Mouse (Mus musculus) thymus, adult 2 months (tissue): Measurements from ENCODE around the gene Aldh4a1. TPM values are rescaled to one million over a fixed set of nuclear protein-coding genes. Genes with fewer than 3 reads are reported as not detected.

ENCODE experiments used
- DNase-seq: peaks from one replicate; pipeline ENCODE4 v3.0.0; 2021
- H3K27ac ChIP-seq: fragments of 200-500 bp; 2 replicates; pipeline ENCODE4 v1.5.1; 2012; ENCODE audit warnings: low read length, control low read depth; ENCODE audit not compliant: control insufficient read depth, insufficient read depth
- H3K27me3 ChIP-seq: fragments of 200-500 bp; 2 replicates; pipeline ENCODE4 v1.6.1; 2012; ENCODE audit warnings: mild to moderate bottlenecking, low read length, moderate library complexity, mixed read lengths; ENCODE audit not compliant: control insufficient read depth, insufficient read depth
- H3K36me3 ChIP-seq: fragments of 200-500 bp; 2 replicates; pipeline ENCODE4 v1.6.1; 2012; ENCODE audit warnings: mild to moderate bottlenecking, low read length, moderate library complexity; ENCODE audit not compliant: control insufficient read depth, insufficient read depth
- H3K4me1 ChIP-seq: fragments of 200-500 bp; replicated peaks from 2 replicates; pipeline ENCODE4 v1.6.1; 2012; ENCODE audit warnings: low read length; ENCODE audit not compliant: control insufficient read depth, insufficient read depth
- H3K4me3 ChIP-seq: fragments of 200-500 bp; 2 replicates; pipeline ENCODE4 v1.5.1; 2012; ENCODE audit warnings: mild to moderate bottlenecking, low read length, control low read depth, moderate library complexity; ENCODE audit not compliant: control insufficient read depth, insufficient read depth
- CTCF ChIP-seq: fragments of 200-500 bp; IDR thresholded peaks from 2 replicates; pipeline ENCODE4 v1.5.1; 2012; ENCODE audit warnings: mild to moderate bottlenecking, control low read depth, low read length, moderate library complexity, borderline replicate concordance; ENCODE audit not compliant: control insufficient read depth, poor library complexity, insufficient read depth; ENCODE audit errors: extremely low read depth
- POLR2A ChIP-seq: fragments of 200-500 bp; IDR thresholded peaks from 2 replicates; pipeline ENCODE4 v1.6.1; 2012; ENCODE audit warnings: mild to moderate bottlenecking, low read length, control low read depth, moderate library complexity; ENCODE audit not compliant: control insufficient read depth, poor library complexity, insufficient read depth; ENCODE audit errors: extremely low read depth
- WGBS: fragments of 180-500 bp; shearing (Covaris S2); methylation state at CpG from one replicate; pipeline ENCODE4 v1.1.7; 2018; 5-methylcytosine and 5-hydroxymethylcytosine counted together
- polyA plus RNA-seq: library from polyadenylated mRNA; depleted of rRNA; stranded (reverse); fragments of >200 nt; gene quantifications from 2 replicates; pipeline ENCODE4 v1.2.3, GENCODE M21; 2012

The Aldh4a1 gene
- polyA plus RNA-seq, 1 experiment: 69.2 TPM

DNA sequence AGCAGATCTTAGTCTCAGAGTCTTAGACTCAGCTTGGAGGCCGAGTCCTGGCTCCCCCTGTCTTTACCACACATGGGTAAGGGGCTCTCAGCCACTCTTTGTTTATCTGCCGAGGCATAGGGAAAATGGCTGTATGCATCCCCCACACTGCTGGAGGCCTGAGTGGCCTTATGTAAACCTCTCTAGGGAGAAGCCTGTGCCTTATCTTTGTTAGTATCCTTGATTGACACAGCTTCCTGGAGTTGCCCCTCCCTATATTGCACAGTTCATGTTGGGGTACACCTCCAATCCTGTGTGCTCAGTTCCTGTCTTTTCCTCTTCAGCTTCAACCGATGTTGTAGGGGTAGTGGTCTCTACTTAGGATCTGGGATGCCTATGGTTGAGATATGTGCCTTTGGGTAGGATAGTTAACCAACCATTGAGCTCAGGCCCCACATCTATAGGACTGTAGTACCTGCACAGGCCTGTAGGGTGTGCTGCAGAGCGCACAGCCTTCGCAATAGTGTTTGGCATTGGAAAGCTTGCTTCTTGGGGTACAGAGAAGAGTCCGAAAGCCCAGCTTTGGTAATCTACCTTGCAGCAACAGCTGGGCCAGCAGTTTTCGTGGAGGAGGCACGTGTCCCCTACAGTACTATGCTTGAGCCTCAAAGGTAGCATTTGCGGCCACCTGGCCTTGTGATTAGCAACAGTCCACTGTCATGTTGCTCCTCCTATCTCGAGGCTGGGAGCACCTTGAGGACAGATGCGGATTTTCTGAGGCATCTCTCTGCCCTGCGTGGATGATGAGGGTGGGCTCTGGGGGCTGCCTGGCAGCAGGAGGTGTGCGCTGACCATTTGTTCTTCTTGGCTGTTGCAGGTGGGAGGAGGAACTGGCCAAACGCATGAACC lies 20.1 kb upstream of the Aldh4a1 start, which contains the start of gene Gm21969:
Gene Gm21969, plus strand, starts transcription at position 830 of the 888 bp plus-strand sequence.
- Histone ChIP-seq H3K4me1 (peaks cover 61% of the 10 kb centered on the region), H3K36me3 (no peaks in the 10 kb centered on the region), H3K4me3 (no peak within 1 kb of the TSS), H3K27ac (no peak within 1 kb of the TSS), H3K27me3 (no peaks in the 10 kb centered on the region)
- DNase-seq: peak; percentile 79
- TF ChIP-seq CTCF (peak; percentile 53; the same call in 1 of the 2 replicates), POLR2A (no peak)
- WGBS: 57% methylated on average over 14 of the region's 14 CpGs

DNA sequence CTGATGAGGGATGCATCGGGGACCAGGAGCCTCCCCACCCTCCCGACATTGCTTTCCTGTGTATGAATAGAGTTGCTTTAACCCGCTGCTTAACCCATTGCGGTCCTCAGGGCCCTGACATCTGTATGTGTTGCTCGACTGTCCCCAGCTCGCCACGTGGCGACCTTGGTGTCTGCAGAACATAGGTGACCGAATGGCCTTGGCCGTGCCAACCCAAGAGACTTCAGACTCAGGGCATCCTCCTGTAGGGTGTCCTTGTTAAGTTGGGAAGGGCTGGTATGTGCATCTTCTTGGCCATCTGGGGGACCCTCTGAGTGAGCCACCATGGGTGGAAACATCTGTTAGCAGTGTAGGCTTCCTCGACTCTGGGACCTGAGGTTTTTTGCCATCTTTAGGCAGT lies 17.4 kb upstream of the Aldh4a1 start:
- DNase-seq: no peak
- Histone ChIP-seq H3K4me1 (peaks cover 45% of the 10 kb centered on the region), H3K27me3 (no peaks in the 10 kb centered on the region), H3K27ac (no peak overlapping the region), H3K36me3 (no peaks in the 10 kb centered on the region), H3K4me3 (no peak overlapping the region)
- WGBS: 80% methylated on average over 11 of the region's 11 CpGs
- TF ChIP-seq CTCF: no peak
- TF ChIP-seq POLR2A: no peak

DNA sequence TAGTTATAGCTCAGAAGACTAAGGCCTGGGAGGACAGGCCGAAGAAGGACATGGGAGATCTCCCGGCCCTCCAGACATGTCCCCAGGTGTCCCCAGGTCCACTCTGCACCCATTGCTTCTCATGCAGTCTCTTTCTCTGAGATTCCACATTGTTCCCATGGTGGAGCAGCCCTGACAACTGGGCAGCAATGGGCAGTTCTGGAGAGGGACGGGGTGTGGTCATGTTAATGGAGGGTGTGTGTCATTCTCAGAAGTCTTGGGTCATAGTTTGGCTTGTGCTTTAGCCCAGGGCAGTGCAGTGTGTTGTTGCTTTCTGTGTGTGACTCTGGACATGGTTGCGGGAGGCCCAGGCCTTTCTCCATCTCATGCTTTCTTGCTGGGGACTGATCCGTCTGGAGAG lies 15.9 kb upstream of the Aldh4a1 start:
- Histone ChIP-seq H3K27me3 (no peaks in the 10 kb centered on the region), H3K36me3 (no peaks in the 10 kb centered on the region), H3K4me1 (peaks cover 40% of the 10 kb centered on the region), H3K27ac (no peak overlapping the region), H3K4me3 (no peak overlapping the region)
- 94% methylated on average over 5 of the region's 5 CpGs for WGBS
- no peak for DNase-seq
- TF ChIP-seq CTCF (no peak), POLR2A (no peak)

DNA sequence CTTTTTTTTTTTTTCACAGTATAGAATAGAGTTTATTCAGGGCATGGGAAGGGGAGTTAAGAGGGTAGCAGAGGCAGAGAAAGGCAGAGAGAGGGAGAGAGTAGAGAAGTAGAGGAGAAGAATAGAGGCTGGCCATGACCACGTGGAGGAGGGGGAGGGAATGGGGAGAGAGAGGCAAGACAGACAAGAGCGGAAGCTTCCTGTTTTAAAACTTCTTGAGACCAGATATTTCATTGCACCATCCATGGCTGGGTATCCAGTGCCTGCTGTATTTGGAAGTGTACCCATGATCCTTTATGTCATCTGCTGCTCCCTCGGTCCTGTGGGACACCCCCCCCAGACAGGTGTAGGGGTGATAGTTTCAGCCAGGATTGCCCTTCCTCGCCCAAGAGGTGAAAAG lies 13.7 kb upstream of the Aldh4a1 start:
- 53% methylated on average over 4 of the region's 4 CpGs for WGBS
- TF ChIP-seq POLR2A: no peak
- H3K27me3 ChIP-seq: no peaks in the 10 kb centered on the region
- DNase-seq: no peak
- H3K4me3 ChIP-seq: no peak overlapping the region
- peaks cover 28% of the 10 kb centered on the region for H3K4me1 ChIP-seq
- H3K27ac ChIP-seq: no peak overlapping the region
- no peaks in the 10 kb centered on the region for H3K36me3 ChIP-seq

DNA sequence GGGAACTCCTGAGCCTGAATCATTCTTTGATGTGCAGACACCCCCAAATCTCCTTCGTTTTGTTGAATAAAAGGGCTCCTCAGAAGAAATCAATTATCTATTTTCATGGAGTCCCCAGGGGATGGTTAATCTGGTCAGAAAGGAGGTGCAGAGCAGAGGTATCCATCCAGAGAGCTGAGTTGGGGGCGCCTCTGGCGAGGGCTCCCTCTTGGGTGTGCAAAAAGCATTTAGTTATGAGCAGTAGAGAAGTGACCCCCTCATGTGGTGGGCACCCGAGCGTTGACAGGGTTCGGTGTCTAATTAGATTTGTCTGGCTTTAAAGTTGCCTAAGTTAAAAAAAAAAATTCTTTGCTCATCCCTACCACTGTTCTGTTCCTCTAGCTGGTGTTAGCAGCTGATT lies 11.7 kb upstream of the Aldh4a1 start:
- 72% methylated on average over 6 of the region's 6 CpGs for WGBS
- Histone ChIP-seq H3K36me3 (no peaks in the 10 kb centered on the region), H3K4me1 (peaks cover 27% of the 10 kb centered on the region), H3K27me3 (no peaks in the 10 kb centered on the region), H3K4me3 (no peak overlapping the region), H3K27ac (no peak overlapping the region)
- DNase-seq: no peak
- no peak for TF ChIP-seq CTCF

DNA sequence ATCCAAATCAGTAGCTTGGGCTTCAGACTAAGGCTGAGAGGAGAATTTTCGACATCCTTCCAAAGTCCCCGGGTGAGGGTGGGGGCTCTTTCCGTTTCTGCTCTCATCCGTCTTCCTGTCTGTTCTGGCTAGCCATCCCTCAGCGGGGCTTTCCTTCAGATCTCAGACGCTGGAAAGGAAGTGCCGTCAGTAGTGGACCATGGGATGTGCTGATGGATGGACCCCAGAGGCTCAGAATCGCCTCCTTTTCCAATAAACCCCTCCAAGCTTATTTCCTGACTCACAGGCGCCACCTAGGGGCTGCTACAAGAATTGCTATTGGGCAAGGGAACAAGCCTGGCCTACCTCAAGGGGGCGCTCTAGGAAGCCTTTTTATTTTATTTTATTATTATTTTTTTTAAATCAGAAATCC lies 11.1 kb upstream of the Aldh4a1 start:
- Histone ChIP-seq H3K27me3 (no peaks in the 10 kb centered on the region), H3K4me1 (peaks cover 24% of the 10 kb centered on the region), H3K27ac (no peak overlapping the region), H3K4me3 (peak overlapping the region; percentile 33; the same call in 1 of the 2 replicates), H3K36me3 (no peaks in the 10 kb centered on the region)
- peak; percentile 77 for DNase-seq
- 4% methylated on average over 10 of the region's 10 CpGs for WGBS
- no peak for TF ChIP-seq POLR2A
- peak; percentile 90; the same call in 1 of the 2 replicates for TF ChIP-seq CTCF
